In the genomic region with DNA sequence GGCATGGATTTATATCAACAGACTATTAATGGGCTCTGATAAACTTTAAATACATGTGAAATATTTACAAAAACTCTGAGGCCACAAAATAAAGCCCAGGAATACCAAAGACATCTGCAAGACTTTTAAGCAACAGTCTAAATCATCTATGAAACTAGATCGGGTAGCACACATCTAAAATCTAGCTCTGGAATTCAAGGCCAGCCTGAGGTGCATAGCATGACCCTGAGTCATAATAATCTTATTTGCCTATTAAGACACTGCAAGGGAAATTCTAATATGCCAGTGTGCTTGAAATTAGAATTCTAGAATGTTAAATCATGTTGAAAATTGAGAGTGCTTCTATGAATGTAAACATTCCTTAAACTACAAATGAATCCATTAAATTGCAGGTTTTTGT, we compare ENCODE assay signal across 17 mouse cellular contexts.
"Had no signal": no experiment of that assay in that cellular context is flagged by ENCODE, and none has a peak within 500 bp of the region (broad histone marks: within the 10 kb centered on the region; RNA-seq: fewer than 3 reads in every experiment).

No protein-coding gene starts in this region.

- H3K4me1 ChIP-seq: intestine, embryonic 15.5 days had no signal

- DNase-seq: gastrocnemius, postnatal 10 days; gastrocnemius, postnatal 25 days had no signal

- ATAC-seq: hindbrain, embryonic 16.5 days; intestine, embryonic 15.5 days; intestine, postnatal 0 days had no signal

- H3K4me3 ChIP-seq: gastrocnemius, adult 2 months; heart, embryonic 10.5 days; heart, embryonic 12.5 days; hindbrain, embryonic 10.5 days; hindbrain, embryonic 12.5 days; intestine, embryonic 15.5 days; layer of hippocampus, adult 2 months; left cerebral cortex, adult 2 months; limb, embryonic 10.5 days; limb, embryonic 12.5 days had no signal

- H3K27me3 ChIP-seq: heart, embryonic 12.5 days; hindbrain, embryonic 12.5 days; intestine, embryonic 15.5 days; limb, embryonic 12.5 days; liver, embryonic 13.5 days; liver, embryonic 15.5 days had no signal

- H3K9me3 ChIP-seq: heart, embryonic 10.5 days; heart, embryonic 12.5 days; hindbrain, embryonic 10.5 days; hindbrain, embryonic 12.5 days; intestine, embryonic 15.5 days; limb, embryonic 10.5 days; limb, embryonic 12.5 days; liver, embryonic 13.5 days; liver, embryonic 15.5 days had no signal

- H3K9ac ChIP-seq: heart, embryonic 12.5 days; hindbrain, embryonic 12.5 days; hindbrain, embryonic 14.5 days; intestine, embryonic 15.5 days; limb, embryonic 12.5 days; liver, embryonic 13.5 days had no signal

- H3K27ac ChIP-seq: gastrocnemius, adult 2 months; heart, embryonic 10.5 days; hindbrain, embryonic 10.5 days; hindbrain, embryonic 12.5 days; hindbrain, embryonic 14.5 days; intestine, embryonic 15.5 days; layer of hippocampus, adult 2 months; left cerebral cortex, adult 2 months; limb, embryonic 10.5 days; limb, embryonic 12.5 days had no signal

- H3K4me2 ChIP-seq: heart, embryonic 12.5 days; hindbrain, embryonic 12.5 days; hindbrain, embryonic 14.5 days; intestine, embryonic 15.5 days; limb, embryonic 12.5 days had no signal

- H3K36me3 ChIP-seq: intestine, embryonic 15.5 days had no signal
